Mouse (Mus musculus) urinary bladder, postnatal 25 days (tissue): ENCODE measurements around the gene Cnr2.

ENCODE experiments used
- DNase-seq: peaks from one replicate; pipeline ENCODE4 v3.0.0; 2022; ENCODE audit warnings: low spot score

Gene Cnr2

GRCm38 (mm10) chr4:135895071-135895571 is at the start of gene Cnr2:
Gene Cnr2, plus strand, starts transcription at chr4:135895394.
- DNase-seq, result no peak

DNA sequence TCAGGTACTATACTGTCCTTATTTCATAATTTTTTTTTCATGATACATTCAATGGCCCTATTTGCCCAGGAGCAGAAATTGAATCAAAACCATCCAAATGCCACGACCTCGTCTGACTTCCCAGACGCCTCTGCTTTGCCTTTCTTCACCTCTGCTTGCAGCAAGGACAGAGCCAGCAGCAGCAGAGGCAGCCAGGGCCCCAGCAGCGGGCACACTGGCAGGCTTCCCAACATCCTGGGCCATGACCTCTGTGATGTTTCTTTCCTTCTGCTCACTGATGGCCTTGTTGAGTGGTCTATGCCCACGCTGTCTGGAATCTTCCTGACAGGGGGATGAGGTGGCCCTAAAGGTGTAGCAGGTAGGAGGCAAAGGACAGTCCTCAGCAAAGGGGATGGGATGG is 47.6 kb upstream of the Cnr2 start:
- DNase-seq, result no peak

DNA sequence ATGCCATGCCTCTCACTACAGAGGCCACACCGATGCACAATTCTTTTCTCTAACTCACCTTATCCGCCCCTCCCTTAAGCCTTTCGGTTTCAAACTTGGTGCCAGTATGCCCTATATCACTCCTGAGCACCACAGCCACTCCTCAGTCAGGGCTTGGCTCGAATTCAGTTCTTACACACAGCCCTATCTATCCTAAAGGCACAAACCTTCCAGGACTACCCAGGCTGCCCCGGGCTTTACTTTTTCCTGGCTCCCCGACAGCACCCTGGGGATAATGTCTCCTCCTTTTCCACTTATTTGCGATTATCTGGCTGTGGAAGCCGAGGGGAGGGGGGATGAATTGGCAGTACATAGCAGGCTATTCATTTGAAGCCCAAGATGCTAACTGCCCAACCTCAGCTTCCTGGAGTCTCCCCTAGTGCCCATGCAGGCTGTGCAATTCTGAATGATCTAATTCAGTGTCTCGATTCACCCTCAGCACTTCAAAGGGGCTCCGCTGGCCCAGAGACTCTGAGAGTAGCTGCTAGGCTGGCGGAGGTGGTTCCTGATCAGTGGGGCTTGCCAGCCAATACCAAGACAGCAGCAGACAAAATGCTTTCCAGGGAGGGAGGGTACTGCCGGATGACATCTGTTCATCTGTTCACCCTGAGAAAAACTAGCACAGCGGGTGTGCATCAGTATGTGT is 44.6 kb upstream of the Cnr2 start:
- DNase-seq, result no peak

DNA sequence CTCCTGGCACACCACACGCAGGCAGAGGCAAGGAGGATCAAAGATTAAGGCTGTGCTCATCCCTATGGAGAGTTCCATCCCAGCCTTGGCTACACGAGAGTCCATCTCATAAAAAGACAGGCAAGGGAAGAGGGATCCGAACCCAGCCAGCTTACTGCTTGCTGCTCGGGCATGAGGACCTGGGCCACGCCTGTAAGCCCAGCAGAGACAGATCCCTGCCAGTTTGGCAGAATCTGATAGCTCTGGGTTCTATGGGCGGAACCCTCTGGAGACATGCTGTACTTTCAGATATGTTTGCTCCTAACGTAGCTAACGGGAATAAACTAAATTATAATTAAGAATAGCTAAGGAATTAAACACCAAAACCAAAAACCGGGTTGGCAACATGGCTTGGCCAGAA is 43.3 kb upstream of the Cnr2 start:
- no peak for DNase-seq

- no peak for DNase-seq
These were observed 41.1 kb upstream of the Cnr2 start for GRCm38 (mm10) chr4:135853987-135854546.

DNA sequence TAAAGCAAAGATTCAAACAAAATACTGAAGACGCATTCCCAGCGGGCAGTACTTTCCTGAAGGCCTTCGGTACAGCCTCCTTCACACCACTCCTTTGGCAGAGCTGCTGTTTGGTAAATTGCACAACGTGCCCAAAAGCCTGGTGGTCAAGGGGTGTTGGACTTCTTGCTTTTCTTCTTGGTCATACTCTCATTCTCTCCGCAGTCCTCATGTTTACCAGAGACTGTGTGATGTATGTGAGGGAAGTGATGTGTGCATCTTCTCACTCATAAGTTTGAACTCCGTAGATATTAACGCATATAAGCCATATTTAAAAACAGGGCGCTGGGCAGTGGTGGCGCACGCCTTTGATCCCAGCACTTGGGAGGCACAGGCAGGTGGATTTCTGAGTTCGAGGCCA is 40.6 kb upstream of the Cnr2 start:
- DNase-seq, result no peak

- DNase-seq, result no peak
These were observed 40.1 kb upstream of the Cnr2 start for GRCm38 (mm10) chr4:135855080-135855479.

DNA sequence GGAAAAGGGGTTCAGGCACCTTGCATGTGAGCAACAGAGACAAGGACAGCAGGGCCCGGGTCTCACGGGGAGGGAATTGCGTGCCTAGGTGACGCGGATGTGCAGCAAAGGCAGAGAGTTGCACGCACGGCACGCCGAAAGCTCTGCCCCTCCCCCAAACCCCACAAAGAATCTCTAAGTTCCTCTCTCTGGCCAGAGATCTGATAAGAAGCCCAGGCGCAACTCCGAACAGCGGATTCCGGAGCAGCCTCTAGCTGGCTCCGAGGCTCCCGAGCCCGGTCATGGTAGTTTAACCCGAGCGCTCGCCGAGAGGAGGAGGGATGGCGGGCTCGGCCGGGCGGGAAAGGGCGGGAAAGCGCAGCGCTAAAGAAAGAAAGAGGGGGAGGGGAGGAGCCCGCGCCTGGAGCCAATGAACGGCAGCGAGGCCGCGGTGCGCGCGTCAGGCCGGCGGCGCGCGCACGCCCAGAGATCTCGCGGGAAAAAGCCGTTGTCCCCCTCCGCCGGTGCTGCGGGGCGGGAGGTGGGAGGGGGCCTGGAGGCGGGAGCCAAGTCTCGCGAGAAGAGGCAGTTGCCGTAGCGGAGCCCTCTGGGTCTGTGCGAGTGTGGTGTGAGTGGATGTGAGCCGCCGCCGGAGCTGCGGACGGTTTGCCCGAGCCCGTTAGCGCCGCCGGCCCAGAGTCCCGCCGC is 39.5 kb upstream of the Cnr2 start, which contains the start of gene Srsf10:
Gene Srsf10 (plus strand): TSS at position 212 of the 687 bp plus-strand sequence.
- peak; percentile 93 for DNase-seq

GRCm38 (mm10) chr4:135856223-135857091 is 38.7 kb upstream of the Cnr2 start:
- DNase-seq, result peak; percentile 55

DNA sequence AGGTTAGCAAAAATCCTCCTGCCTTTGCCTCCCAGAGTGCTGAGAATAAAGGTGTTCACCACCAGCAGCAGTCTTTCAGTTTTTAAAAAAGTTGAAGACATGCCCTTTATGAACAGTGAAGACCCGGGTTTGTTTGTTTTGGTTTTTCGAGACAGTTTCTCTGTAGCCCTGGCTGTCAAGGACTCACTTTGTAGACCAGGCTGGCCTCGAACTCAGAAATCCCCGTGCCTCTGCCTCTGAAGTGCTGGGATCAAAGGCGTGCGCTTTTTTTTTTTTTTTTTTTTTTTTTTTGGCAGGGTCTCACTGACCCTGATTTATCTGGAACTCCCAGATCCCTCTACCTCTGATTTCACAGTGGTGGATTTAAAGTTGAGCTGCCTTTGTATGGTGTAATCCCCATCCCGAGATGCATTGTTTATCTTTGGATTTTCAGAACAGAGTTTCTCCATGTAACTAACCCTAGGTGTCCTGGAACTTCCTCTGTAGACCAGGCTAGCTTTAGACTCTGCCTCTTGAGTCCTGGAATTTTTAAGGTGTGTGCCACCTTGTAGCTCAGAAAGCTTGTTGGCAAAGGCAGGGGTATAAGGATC is 37.5 kb upstream of the Cnr2 start:
- no peak for DNase-seq

- no peak for DNase-seq
These were observed 26.2 kb upstream of the Cnr2 start for GRCm38 (mm10) chr4:135868996-135869395.

DNA sequence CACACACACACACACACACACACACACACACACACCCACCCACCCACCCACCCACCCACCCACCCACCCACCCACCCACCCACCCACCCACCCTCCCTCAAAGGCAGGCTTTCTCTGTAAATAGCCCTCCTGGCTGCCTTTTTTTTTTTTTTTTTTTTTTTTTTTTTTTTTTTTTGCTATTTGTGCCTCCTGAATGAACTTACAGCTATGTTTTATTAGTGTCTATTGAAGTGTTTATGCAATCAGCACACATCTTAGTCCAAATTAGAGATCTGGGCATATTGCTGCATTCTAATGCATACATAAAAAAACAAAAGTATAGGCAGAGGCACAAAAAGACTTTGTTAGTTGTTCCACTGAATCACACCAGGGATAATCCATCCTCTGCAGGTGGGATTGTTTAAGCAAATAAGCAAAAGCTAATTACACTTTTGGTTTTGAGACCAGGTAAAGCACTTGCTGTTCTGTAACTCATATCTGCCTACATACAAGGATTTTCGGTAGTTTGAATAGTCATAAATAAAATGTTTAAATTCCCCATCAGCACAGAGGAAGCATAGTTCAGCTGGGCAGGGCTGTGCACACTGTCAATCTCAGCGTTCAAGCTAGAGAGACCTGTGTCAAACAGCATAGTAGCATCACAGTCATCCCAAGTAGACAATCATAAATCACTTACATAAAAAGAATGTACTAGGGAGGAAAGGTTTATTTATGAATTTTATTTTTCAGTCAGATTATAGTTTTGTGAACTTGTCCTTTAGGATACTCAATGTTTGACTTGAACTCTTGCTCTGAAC is 24.8 kb upstream of the Cnr2 start:
- no peak for DNase-seq

- no peak for DNase-seq
These were observed 23.2 kb upstream of the Cnr2 start for GRCm38 (mm10) chr4:135872015-135872414.

- no peak for DNase-seq
These were observed 22.4 kb upstream of the Cnr2 start for GRCm38 (mm10) chr4:135872589-135873391.

GRCm38 (mm10) chr4:135873526-135874202 is 21.5 kb upstream of the Cnr2 start, which contains the start of gene Pnrc2:
Gene Pnrc2, minus strand, starts transcription at chr4:135873850.
- DNase-seq, result peak; percentile 77

- DNase-seq, result no peak
These were observed 20.3 kb upstream of the Cnr2 start for GRCm38 (mm10) chr4:135874564-135875535.

DNA sequence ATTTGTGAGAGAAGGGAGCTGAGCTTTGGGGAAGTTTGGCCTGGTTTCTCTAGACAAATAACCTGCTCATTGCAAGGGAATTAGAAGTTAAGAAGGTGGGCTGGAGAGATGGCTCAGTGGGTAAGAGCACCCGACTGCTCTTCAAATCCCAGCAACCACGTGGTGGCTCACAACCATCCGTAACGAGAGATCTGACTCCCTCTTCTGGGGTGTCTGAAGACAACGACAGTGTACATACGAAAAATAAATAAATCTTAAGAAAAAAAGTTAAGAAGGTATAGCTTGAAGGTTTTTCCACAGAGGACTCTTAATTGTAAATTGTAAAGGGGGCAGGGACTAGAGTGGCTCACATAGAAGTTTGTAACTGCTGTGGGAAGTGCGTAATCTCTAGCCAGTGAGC is 19.6 kb upstream of the Cnr2 start:
- DNase-seq, result no peak

- peak; percentile 36 for DNase-seq
These were observed 19.1 kb upstream of the Cnr2 start for GRCm38 (mm10) chr4:135875991-135876582.
